Mouse (Mus musculus) activated CD4-positive, CD25-positive, alpha-beta regulatory T cell (primary cell): ENCODE data around the gene Prpf38a. TPM values are rescaled to one million over a fixed set of nuclear protein-coding genes. Genes with fewer than 3 reads are reported as not detected.

Experiments used
- polyA plus RNA-seq, 2 experiments: library from polyadenylated mRNA; unstranded; fragments of 100-300 nt; shearing (Covaris generic); gene quantifications; one replicate each; pipeline ENCODE4 v1.2.1; 2017

The Prpf38a gene
- polyA plus RNA-seq, result 10 to 100 TPM; 54.8 to 57.0 TPM

GRCm38 (mm10) chr4:108578840-108579742 lies at the start of gene Prpf38a, which contains the start of gene Orc1:
TSS of gene Prpf38a (minus strand) at chr4:108579336.
TSS of gene Orc1 (plus strand) at chr4:108579423.

GRCm38 (mm10) chr4:108619587-108620341 lies 40.6 kb upstream of the Prpf38a start, which contains the start of gene Cc2d1b:
TSS of gene Cc2d1b (plus strand) at chr4:108619940.

Other genes with a start within 250 kb of the Prpf38a start
- gene Shisal2a, start 196.0 kb downstream of the Prpf38a start, polyA plus RNA-seq, result not detected
- gene Gpx7, start 172.4 kb downstream of the Prpf38a start, polyA plus RNA-seq, result 1 to 10 TPM; 2.1 to 3.4 TPM
- 10 to 100 TPM; 76.3 to 87.0 TPM for gene Tut4, start 119.9 kb downstream of the Prpf38a start, polyA plus RNA-seq
- gene Orc1, start 87 bp upstream of the Prpf38a start, polyA plus RNA-seq, result 1 to 10 TPM; 3.0 to 3.5 TPM
- gene Cc2d1b, start 40.6 kb upstream of the Prpf38a start, polyA plus RNA-seq, result 10 to 100 TPM; 49.8 to 78.2 TPM
- not detected for gene 3110021N24Rik, start 140.3 kb upstream of the Prpf38a start, polyA plus RNA-seq
- gene Zfyve9, start 201.5 kb upstream of the Prpf38a start, polyA plus RNA-seq, result under 1 TPM; 0.05 to 0.66 TPM